Mouse (Mus musculus) retina, adult 2 months (tissue): Measurements from ENCODE around the gene Tmem37.
A peak's percentile ranks its signal among the peaks of the same experiment; 100 is the strongest.

Experiments
- DNase-seq: peaks from one replicate; pipeline ENCODE4 v3.0.0-alpha.2; 2012; ENCODE audit warnings: low read depth, low spot score

Tmem37 gene

DNA sequence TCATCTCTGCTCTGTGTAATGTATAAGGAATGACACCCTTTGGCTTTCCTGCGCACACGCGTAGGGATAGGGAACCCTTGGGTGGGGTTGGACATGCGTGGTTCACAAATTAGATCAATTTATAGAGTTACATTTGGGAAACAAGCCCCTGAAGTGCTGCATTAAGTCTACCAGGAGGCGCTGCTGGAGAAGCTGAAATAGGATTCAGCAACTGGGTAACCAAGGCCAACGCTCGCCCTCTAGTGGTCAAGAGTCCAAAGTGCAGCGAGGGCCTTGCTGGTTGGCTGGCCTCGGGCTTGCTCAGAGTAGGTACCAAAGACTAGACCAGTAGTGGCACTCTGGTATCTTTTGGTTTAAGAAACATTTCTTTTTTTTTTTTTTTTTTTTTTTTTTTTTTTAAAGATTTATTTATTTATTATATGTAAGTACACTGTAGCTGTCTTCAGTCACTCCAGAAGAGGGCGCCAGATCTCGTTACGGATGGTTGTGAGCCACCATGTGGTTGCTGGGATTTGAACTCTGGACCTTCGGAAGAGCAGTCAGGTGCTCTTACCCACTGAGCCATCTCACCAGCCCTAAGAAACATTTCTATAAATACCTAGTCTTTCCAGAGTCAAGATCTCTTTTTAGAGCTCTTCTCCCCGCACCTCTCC is 19.7 kb upstream of the Tmem37 start:
- peak; percentile 56 for DNase-seq

DNA sequence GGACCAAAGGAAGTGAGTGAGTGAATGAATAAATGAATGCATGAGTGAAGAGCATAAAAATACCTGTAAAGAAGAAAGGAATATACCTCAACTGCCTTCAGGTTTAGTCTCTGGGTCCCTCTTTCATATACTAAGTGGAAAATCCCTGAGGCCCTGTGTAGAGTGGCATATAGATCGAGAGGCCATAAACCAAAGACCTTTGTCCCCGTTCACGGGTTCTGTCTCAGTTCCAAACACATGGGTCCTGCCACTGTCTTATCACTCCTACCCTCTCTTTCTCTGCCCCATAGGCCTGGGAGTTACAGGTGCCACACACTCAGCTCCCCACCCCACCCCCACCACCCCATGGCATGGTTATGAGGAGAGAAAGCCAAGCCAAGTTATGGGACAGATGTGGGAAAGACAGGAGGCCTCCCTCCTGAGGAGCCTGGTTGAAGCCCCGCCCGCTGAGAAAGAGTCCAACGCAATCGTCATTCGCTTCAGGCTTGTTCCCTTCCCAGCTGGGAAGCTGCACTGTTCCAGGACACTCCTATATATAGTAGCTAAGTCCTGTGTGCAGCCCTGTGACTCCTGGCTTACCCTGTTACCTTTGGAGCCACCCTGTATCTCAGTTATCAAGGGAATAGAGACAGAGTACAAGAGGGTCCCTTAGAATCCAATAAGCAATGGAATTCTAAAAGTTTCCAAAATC is 17.2 kb upstream of the Tmem37 start:
- no peak for DNase-seq

DNA sequence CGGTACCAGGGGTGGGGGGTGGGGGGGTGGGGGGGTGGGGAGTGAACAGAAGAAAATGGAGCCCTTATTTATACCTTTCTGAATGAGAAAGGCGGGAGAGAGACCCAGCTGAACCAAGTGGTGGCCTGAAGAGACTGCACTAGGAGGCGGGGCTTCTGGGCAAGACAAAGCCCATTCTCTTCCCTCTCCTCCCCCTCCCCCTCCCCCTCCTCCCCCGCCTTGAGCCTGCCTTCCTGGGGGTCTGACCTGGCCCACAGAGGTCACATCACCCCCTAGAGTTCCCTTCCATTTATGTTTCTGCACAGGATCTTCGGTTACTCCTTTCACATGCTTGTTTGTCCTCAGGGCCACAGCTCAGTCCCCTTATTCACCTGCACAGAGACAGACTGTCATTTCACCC is 15.3 kb upstream of the Tmem37 start:
- no peak for DNase-seq

DNA sequence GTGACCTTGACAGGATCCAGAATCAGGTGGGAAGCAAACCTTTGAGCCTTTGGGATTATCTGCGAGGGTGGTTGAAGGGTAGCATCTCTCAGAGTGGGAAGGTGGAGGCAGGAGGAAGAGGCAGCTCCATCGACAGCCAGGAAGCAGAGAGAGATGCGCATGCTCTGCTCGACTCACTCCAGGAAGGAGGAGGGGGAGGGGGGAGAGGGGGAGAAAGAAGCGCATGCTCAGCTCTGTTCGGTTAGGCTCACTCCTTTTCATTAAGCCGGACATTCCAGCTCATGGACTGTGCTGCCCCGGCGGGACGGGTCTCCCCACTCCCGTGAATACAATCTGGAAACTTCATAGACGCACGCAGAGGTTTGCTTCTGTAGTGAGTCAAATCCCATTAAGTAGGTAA is 12.8 kb upstream of the Tmem37 start:
- no peak for DNase-seq

DNA sequence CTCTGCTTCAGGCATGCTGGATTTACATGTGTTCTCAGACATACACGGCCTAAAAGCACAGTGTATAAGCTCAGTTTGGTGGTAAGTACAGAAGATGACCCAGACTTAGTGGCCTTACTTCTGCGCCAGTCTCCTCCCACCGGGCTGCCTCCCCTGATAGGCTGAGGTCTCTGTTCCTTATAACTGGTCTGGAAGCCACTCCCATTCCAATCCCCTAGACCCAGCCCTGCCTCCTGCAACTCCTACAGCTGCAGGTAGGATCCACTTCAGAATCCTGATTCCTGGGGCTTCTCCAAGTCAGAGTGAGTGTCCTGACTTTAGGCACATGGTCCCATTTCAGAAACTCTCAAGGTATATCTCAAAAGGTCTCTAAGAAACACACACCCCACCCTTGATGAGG is 11.8 kb upstream of the Tmem37 start:
- no peak for DNase-seq

DNA sequence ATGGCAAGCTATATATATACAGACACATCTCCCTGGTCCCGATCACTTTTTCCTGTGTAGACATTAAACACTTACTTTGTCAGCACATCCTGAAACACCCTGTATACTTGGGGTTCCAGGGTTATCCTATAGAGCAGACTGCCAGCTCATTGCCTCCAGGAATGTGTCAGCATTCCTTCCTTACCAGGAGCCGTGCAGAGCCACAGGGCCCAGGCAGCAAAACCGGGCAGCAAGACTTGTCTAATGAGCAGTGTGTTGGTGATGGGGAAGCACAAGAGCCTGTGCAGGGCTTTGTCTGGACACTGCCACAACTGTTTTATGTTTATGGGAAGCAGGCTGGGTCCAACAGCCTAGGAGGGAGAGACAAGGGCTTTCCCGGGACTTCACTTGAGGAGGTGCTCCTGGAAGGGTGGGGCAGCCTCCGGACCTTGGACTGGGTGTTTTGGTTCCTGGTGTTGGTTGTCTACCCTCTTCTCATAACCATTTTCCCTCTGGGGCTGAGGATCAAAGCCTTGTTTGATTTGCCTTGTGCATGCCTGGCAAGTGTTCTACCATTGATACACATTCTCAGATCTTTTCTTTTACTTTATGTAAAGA is 10.1 kb upstream of the Tmem37 start:
- DNase-seq, result no peak

DNA sequence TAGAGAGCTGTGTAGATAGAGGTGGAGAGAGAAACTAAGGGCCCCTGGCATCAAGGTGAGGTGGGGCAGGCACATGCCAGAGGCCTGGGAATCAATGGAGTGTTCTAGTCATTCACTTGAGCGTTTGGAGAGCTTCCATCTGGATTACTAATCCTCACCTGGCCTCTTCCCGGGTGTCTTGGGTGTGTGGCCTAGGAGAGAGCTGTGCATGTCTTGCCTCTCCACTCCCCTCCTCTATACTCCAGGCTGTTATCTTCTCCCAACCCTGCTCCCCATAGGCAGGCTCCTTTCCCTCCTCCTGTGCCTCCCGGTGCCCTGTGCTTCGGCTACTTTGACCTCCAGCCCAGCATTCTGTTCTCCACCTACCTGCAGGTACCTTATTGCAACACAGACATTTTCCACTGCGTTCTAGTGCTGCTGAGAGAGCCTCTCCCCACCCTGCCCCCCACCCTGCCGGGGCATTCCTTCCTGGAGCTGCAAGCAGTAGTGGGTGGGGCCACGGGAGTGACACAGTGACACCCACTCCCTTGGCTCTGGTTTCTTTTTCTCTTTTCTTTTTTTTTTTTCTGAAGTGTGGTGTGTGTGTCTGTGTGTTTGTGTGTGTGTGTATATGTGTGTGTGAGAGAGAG is 9.2 kb upstream of the Tmem37 start:
- DNase-seq, result no peak

DNA sequence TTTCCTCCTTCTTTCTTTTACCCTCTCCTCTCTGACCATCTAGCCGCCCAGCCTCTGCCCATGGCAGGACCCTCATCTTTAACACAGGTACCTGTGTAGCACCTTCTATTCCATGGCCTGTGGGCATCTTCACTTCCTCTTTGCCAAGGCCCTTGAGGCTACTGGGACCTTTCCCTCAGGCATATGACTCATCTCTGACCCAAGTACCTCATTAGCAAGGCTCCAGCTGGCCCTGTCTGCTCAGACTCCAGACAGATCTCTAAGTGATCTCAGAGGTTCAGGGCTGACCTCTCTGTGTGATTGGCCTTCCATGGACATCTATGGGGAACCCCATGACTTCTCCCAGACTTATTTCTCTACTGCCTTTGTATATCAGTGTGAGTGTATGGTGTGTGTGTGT is 6.8 kb upstream of the Tmem37 start:
- no peak for DNase-seq

DNA sequence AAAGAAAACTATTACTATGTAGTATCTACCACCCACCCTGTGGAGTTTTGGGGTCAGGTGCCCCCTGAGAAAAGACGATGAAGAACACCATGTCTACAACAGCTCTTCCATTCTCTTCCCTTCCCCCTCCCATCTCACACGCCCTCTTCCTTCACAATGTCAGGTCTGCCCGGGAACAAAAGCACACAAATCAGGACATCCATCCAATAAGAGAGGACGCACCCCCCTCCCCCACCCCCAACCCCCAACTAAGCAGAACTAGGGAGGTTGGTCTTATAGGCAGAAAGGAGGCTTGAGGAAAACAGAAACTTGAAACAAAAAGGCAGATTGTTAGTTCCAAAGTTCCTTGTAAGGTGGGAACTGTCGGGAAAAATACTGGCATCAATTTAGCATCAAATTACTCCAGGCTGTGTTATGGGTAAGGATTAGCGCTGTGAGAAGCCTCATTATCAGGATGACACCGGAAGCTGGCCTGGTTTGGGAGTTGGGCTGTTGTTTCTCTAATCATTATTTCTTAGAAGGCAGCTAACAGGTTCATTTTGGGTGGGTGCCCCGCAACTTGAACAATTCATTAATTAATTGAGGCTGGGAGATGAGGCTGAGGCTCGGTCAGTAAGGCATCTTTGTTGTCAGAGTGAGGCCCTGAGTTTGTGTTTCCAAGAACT is 4.0 kb upstream of the Tmem37 start:
- DNase-seq, result no peak

DNA sequence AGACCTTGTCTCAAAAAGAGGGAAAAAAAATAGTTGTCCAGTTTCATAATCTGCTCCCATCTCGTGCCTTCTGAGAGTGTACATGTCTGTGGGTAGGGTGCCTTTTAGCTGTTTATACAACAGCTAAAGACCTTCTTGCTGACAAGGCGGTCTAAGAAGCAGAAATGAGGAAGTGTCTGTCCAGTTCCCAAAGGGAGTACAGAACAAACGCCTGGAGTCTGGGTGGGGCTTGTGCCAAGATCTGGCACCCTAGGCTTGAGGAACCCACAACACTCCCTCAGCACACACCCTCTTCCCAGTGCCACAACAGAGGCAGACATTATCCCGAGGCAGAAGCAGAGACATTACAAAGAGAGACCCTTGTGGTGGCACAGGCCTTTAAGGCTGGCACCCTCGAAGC is 1.6 kb upstream of the Tmem37 start:
- no peak for DNase-seq

DNA sequence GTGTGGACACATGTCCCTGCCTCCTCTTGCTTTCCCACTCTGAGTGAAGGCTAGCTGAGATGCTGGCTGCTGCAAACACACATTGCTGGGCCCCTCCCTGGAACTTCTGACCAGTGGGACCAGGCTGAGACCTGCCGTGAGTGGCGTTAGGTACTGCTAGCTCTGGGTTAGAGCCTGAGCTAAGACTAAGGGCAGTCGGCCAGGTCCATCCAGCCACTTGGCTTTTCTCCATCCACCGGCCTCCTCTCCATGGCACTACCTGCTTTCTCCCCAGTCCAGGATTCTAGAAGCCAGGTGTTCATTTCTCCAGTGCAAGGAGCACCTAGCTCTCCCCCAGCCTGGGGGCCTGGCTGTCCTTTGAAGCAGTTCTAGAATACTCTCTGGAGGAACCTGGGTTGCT is 1.1 kb upstream of the Tmem37 start:
- DNase-seq, result no peak

DNA sequence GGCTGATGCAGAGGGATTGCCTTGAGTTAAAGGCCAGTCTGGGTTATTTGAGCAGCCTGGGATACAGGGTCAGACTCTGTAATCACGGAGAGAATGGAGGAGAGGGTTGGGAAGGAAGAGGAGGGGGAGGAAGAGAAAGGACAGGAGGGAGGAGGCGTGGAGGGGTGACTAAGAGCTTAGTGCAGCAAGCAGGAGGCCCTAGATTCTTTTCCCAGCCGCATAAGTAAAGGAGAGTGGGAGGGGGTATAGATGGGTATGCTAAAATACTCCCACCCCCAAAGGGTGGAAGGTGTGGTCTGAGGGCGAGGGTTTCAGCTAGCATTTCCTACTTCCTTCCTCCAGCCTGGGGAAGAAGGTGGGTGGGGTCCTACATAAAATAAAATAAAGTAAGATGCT is 431 bp upstream of the Tmem37 start:
- no peak for DNase-seq

DNA sequence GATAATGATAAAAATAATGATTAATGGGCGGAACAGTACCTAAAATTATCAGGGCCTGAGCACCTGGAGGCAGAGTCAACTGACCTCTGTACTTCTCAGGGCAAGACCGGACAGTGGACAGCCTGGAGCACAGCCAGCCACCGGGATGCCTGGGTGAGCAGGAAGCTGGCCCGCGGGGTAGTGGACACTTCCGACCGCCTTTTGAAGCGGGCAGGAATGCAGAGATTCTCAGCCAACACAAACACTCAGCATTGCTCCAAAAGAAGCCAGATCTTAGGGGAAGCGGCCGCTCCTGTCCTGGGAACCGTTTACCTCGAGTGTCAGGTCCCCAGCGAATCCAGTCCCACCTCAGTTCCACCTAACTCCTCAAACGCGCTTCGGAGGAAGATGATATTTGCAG is 974 bp downstream of the Tmem37 start:
- DNase-seq, result no peak

DNA sequence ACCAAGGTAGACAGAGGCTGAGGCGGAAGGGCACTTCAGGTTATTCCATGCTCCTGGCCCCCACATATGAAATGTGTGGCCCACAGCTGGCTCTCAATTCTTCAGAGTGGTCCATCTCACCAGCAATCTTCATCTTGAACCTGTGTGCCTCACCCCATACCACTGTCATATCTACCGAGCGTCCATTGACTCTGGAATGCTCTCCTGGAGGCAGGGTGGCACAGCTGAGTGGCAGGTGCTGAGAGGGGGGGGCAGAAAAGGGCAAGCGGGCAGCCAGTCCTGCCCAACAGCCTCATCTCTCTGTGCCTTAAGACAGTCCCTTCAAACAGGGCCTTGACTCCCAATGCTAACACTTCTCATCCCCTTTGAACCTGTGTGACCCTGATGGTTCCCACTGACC is 2.7 kb downstream of the Tmem37 start:
- no peak for DNase-seq

DNA sequence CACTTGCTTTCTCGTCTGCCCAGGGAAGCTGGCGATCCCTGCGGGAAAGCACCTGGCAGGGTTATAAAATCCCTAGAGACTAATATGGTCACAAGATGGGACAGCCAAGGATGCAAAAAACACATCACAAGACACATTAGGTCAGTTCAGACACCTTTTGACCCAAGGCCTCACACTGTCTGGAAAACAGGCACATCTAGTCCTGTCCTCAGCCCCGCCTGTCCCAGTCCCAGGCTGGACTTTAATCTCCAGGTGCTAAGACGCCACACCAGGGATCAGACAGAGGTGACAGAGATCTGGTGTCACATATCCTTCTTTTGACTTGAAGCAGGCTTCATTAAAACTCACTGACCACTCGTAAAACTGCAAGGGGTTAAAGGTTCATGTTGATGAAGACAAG is 3.7 kb downstream of the Tmem37 start:
- DNase-seq, result no peak

DNA sequence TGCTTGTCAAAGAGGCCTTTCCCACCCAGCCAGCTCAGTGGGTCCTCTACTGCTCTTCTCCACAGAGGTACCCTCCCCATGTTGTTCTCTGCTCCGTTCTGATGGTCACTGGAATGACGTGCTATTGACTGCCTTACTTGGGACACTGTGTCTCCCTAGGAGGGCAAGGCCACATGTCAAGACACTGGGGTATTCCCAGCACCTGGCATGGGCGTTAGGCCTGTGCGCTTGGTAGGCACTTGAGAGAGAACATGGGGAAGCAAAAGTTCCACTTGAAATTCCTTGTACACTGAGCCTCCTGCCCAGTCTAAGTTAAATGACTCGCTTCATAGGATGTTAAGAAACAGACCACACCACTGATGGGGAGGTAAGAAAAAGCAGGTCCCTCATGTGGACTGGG is 4.8 kb downstream of the Tmem37 start:
- no peak for DNase-seq

DNA sequence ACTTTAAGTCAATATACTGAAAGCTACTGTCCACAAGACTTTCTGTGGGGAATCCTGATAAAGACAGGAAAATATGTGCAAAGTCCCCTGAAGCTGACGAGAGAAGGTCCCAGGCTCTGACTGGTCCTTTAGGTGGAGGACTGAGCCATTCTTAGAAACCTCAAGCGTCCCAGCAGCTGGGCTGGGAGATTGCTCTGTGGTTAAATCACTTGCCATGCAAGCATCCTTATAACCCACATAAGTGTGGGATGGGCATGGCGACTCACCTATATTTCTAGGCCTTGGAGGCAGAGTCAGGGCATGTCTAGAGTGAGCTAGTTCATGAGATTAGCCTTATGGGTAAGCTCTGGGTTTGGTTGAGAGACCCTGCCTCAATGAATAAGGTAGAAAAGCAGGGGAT is 7.2 kb downstream of the Tmem37 start:
- no peak for DNase-seq

DNA sequence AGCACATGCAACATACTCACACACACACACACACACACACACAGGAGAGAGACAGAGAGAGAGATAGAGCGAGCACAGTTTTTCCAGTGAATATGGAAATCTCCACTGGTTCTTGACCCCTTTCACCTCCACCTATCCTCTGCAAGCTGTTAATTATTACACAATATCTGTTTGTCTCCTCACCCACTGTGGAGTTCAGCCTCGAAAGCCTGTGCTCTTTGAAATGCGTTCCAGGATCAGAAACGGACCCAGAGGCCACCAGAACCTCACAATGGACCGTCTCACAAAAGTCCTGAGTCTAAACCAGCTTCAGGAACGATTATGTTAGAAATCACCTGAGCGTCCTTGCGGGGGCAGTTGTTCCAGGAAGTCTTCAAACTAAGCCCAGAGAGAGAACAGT is 7.7 kb downstream of the Tmem37 start:
- DNase-seq, result no peak

DNA sequence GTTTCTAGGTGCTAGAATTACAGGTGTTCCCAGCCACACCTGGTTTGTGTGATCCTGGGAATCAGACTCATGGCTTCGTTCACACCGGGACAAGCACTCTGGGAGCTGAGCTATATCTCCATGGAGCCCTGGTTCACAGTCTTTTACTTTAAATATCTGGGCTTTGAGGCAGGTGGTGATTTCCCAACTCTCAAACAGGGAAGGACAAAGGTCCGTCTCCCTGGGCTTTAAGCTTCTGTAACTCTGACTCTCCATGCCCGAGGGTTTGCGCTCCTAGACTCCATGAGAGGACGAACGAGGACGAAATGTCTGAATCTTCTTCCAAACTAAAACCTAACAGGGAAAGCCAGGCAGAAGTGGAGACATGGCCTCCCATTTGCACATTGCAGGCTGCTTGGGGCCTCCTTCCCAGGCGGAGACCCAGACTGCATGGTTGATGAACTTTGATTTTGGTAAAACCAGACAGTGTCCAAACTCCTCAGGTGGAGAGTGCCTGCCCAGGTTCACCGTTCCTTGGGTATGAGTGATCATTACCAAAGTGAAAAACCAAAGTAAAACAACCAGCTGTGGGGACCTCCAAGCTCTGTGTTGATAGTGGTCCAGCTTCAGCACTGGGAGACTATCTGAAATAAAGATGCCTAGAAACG is 9.7 kb downstream of the Tmem37 start:
- DNase-seq, result no peak

DNA sequence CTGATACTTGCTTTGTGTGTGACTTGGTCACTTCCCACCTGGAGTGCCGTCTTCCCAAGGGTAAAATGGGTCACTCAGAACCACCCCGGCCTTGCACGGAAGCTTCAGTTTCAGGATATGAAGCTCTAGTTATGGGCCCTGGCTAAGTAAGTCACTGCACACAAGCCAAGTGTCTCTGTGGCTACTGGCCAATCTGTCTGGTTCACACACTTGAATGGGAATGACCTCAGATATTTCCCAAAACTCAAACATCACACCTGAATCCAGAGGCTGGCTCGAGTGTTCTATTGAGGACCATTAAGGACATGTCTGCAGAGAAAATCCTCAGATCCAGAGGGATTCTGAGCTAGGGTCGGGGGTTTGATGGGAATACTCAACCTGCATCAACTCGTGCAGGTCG is 11.6 kb downstream of the Tmem37 start:
- no peak for DNase-seq

DNA sequence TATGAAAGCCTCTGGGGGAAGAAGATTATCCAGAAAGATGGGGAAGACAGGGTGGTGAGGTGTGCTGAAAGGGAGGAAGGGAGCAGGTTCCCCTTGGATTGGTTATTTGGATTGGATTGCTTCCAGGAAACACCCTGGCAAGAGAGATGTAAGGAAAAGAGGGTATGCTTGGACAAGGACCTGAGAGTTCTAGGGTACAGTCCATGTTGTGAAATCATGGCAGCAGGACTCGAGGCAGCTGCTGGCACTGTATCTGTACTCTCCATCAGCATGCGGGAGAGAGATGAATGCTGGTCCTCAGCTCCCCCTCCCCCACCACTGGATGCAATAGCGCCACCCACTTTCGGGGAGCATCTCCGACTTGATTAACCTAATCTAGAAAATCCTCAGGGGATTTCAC is 13.2 kb downstream of the Tmem37 start:
- no peak for DNase-seq
